Mouse (Mus musculus) layer of hippocampus, postnatal 10 days (tissue): ENCODE results near the gene Eif2b3. TPM values are rescaled to one million over a fixed set of nuclear protein-coding genes. Genes with fewer than 3 reads are reported as not detected.

Experiments
- DNase-seq, 2 experiments: peaks; one replicate each; pipeline ENCODE4 v3.0.0; 2021; ENCODE audit warnings: low spot score in 2 of 2
- total RNA-seq, 2 experiments: library from RNA; stranded (reverse); gene quantifications; 2 replicates each; pipeline ENCODE4 v1.2.3; 2021

Gene Eif2b3
- total RNA-seq, 2 experiments from 2014 or later, result 26.1 to 27.0 TPM

- DNase-seq, result no peak
These were observed 75.6 kb downstream of the Eif2b3 start for GRCm38 (mm10) chr4:117094626-117095361.

GRCm38 (mm10) chr4:117095551-117096452 lies 76.6 kb downstream of the Eif2b3 start, which contains the start of gene Ptch2:
Ptch2 (plus strand) TSS chr4:117096075.
- peak; percentile 76 to 80 for DNase-seq

GRCm38 (mm10) chr4:117096666-117097065 lies 77.5 kb downstream of the Eif2b3 start:
- no peak for DNase-seq

- DNase-seq, result no peak
These were observed 79.0 kb downstream of the Eif2b3 start for GRCm38 (mm10) chr4:117097969-117098763.

- no peak for DNase-seq
These were observed 79.5 kb downstream of the Eif2b3 start for GRCm38 (mm10) chr4:117098764-117099036.

- no peak for DNase-seq
These were observed 80.8 kb downstream of the Eif2b3 start for GRCm38 (mm10) chr4:117100036-117100435.

- DNase-seq, result peak in 1 of 2 experiments; percentile 33
These were observed 82.0 kb downstream of the Eif2b3 start for GRCm38 (mm10) chr4:117101218-117101617.

- no peak for DNase-seq
These were observed 85.5 kb downstream of the Eif2b3 start for GRCm38 (mm10) chr4:117104672-117105071.

- DNase-seq, result no peak
These were observed 85.9 kb downstream of the Eif2b3 start for GRCm38 (mm10) chr4:117105127-117105526.

GRCm38 (mm10) chr4:117107813-117108523 lies 88.8 kb downstream of the Eif2b3 start:
- DNase-seq, result no peak

GRCm38 (mm10) chr4:117108524-117108849 lies 89.3 kb downstream of the Eif2b3 start:
- no peak for DNase-seq

- no peak for DNase-seq
These were observed 90.1 kb downstream of the Eif2b3 start for GRCm38 (mm10) chr4:117109330-117109729.

GRCm38 (mm10) chr4:117110249-117110648 lies 91.0 kb downstream of the Eif2b3 start:
- DNase-seq, result no peak

- DNase-seq, result no peak
These were observed 91.8 kb downstream of the Eif2b3 start for GRCm38 (mm10) chr4:117110985-117111384.

GRCm38 (mm10) chr4:117113237-117113636 lies 94.0 kb downstream of the Eif2b3 start:
- no peak for DNase-seq

- DNase-seq, result no peak
These were observed 96.4 kb downstream of the Eif2b3 start for GRCm38 (mm10) chr4:117115592-117115991.

- DNase-seq, result no peak
These were observed 98.7 kb downstream of the Eif2b3 start for GRCm38 (mm10) chr4:117117931-117118330.

- DNase-seq, result no peak
These were observed 100.4 kb downstream of the Eif2b3 start for GRCm38 (mm10) chr4:117119636-117120035.

- no peak for DNase-seq
These were observed 100.8 kb downstream of the Eif2b3 start for GRCm38 (mm10) chr4:117120052-117120444.

- DNase-seq, result peak; percentile 88 to 89
These were observed 101.5 kb downstream of the Eif2b3 start for GRCm38 (mm10) chr4:117120445-117121414.
